Mouse (Mus musculus) telencephalon, adult 2 months (tissue): ENCODE results near the gene Gm20388.

Source experiments
- DNase-seq: peaks from one replicate; pipeline ENCODE4 v3.0.0-alpha.2; 2011; ENCODE audit warnings: low read depth, low spot score

Gm20388 gene

DNA sequence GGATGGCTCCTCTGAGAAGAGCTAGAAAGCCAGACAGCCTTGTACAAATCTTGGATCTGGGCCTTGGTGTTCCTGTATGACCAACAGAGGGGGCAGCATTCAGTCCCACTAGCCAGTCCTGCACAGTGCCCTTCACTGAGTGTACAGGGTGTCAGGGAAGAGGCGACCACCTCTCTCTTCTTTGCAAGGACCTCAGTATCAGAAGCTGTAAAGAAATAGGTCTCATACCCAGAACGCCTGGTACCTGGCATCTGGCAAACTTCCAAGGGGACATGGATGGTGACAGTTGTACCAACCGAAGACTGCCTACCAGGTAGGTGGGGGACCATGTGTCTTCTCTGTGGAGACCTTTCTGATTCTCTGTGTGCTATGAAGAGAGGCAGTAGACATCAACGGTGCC is 2369.5 kb downstream of the Gm20388 start:
- DNase-seq, result no peak

DNA sequence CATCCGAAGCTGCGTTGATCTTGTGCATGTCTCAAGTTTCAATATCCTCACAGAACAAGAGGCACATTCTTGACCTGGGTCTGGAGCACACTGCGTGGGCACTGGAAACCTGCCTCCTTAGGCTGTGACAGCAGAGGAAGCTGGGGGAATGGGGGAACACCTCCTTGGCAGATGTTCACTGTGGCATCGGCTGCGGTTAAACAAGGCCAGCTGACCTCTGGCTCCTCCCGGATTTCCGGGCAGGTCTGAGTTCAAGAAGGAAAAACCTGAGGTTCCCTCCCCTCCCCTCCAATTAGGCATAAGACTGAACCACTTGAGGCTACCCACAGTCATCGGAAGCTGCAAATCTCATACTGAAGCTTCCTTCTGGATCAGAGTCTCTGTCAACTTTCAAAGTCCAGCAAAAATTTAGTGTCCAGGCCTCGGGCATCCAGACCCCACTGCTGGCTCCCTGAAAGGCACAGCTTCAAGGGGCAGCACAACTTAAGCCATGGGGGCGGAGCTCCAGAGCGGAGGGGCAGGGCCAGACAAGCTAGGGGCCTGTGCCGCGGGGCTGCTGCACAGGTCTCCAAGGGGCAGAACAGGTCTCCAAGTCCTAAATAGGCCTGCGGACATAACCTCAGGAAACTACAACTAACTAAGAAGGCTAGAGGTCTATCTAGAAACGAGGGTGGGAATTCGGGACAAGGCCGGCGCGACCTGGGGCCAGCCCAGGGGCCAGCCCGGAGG is 2370.1 kb downstream of the Gm20388 start:
- DNase-seq, result no peak

DNA sequence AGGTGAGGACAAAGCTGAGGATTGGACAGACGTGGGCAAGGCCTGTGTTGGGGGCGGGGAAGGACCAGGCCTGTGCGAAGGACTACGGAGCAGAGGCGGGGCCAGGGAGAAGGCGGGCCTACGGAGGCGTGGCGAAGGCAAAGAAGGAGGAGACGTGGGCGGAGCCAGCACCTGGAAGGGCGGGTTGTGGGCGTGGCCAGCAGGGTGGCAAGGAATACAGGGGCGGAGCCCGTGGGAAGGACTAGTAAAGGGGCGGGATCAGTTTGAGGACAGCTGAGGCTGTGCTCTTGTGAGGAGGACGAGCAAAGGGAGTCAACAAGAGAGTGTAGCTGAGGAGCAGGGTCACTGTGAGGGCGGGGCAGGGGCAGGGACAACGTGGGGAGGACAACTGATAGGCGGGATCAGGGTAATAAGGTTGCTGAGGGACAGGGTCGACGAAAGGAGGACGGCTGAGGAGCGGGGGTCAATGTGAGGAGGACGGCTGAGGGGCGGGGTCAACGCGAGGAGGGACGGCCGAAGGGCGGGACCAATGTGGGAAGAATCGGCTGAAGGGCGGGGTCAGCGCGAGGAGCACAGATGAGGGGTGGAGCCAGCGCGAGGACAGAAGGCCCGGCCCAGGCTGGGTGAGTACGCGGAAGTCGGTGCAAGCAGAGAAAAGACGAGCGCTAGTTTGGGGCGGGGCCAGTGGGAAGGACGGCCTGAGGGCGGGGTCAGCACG is 2370.8 kb downstream of the Gm20388 start:
- DNase-seq, result peak; percentile 98

DNA sequence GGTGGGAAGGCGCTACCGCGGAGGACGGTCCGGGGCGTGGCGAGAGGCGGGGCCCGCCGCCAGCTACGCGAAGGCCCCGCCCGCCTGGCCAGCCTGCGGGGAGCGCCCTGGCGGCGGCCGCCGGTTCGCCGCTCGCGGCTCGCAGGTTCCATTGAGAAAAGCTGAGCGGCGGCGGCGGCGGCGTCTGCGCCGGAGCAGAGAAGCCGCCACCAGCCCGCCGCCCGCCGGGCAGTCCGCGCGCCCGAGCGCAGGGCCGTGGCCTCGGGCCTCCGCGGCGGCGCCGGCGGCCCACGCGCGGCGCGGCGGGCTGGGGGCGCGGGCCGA is 2371.4 kb downstream of the Gm20388 start, which contains the start of gene Zfpm1:
Gene Zfpm1 (plus strand): TSS at position 107 of the 324 bp plus-strand sequence.
- no peak for DNase-seq

DNA sequence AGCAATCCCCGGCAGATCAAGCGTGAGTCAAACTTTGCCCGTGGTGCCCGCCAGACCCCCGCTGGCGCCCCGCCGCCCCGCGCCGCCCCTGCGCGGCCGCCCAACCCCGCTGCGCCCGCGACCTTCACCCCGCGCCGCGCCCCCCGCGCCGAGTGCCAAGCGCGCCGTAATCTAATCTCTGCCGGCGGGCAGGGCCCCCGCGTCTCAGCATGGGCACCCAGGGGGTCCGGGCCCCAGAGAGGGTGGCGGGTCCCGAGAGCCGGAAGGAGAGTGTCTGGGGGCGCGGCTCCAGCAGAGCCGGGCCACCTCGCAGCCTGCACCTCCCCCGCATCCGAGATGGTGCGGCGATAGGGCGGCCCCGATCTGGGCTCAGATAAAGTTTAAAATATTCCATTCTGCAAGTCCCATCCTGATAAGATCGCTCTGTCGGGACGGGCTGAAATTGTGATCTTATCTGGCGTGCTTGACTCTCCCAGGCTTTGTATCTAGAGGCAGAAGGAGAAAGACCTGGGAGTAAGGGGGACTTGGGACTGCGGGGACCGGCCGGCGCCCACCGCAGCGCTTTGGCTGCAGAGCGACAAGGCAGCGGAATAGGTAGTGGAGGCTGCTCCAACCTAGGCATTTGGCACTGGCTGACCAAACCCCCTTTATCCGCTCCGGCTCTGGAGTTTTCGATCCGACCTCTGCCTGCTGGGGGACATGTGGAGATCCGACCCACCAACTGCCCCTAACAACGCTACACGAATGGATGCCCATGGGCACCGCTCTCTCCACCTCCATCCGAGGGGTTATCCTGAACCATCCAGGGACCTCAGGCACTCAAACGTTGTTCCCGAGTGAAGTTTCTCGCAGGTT is 2372.1 kb downstream of the Gm20388 start:
- no peak for DNase-seq

DNA sequence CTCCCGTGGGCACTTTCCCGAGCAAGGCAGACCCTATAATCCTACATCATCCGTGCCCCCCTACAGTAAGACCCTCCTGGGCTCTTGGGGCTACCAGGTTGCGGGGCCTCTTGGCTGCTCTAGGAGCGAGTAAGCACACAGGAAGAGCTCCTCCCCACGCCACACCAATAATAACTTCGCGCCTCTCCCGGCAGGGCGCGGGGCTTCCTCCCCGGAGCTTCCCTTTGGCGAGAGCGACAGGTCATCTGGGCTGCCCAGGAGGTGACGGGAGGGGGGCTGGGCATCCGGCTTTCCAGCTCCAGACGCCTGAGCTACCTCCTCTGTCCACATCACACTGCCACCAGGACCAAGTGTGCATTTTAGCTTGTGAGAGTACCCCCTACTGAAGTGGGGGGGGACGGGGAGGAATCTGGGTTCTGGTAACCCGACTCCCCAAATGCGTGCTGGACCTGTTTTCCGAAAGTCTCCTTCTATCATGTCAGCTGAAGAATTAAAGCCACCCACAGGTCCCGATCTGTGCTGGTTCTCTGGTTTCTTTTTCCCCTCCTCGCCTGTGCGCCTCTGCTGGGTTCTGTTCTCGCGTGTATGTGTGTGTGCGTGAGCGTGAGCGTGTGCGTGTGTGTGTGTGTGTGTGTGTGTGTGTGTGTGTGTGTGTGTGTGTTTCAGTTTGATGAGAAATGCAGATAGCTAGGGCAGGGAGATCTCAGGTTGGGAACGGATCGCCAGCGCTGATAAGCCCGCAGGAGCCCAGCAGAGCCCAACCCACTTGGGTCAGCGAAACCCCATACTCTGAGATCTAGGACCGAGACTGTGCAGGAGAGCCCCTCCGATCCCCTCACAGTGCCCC is 2372.9 kb downstream of the Gm20388 start:
- DNase-seq, result peak; percentile 62

DNA sequence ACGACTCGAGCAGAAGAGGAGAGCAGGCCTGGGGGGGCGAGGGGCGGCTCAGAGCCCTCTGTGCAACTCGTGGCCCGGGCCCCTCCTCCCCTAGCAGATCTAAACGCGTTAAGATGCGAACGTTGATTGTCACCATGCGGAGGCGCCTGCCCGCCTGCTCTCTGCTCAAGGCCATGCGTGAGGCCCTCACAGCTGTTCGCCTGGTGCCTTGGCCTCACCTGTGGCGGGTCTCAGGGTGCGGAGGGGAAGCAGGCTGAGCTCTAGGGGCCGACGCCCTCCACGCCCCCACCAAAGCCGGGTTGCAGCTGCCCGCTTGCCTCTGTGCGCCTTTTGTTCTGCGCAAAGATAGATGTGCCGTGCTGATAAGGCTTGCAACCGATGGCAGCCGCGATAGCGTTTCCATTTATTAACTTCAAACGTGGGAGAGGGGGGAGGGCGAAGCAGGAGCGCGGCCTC is 2373.6 kb downstream of the Gm20388 start:
- no peak for DNase-seq

DNA sequence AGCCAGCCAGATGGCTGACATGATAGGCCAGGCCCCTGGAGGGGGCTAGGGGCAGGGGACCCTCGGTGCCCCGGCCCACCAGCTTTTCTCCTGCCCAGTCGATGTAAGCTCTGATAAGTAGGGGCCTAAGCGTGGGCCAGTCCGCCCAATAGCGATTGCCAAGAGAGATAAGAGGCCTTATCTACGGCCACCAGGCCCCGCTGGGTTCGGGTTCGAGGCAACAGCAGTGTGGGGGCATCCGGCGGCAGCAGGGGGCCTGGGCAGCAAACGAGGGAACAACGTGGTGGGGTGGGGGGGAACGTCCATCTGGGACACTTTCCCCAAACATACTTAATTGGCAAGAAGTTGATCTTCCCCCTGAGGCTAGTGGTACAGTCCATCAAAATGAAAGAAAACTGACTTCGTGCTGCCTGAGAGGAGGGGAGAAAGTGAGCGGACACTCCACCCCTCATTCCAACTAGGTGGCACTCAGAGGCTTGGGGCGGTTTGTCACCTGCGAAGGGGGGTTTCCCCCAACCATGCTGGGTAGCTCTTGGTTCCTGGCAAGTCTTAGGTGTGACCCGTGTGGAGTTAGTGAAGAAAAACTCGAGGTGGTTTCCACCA is 2374.1 kb downstream of the Gm20388 start:
- DNase-seq, result no peak

DNA sequence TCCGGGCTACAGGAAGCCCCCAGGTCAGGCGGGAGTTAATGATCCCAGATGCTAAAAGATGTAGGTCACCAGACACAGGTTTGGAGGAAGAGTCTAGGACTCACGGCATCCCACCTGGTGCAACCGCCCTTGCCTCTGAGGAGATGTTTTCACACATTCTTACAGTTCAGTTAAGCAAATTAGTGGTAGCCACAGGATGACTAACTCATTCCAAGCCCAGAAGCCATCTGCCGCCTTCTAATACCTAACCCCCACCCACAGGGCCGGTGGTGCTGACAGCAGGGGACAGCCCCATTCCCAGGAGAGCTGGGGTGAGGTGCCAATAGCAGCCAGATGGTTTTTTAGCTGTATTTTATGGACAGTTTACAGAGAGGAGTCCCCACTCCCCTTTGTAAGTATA is 2375.1 kb downstream of the Gm20388 start:
- DNase-seq, result no peak

DNA sequence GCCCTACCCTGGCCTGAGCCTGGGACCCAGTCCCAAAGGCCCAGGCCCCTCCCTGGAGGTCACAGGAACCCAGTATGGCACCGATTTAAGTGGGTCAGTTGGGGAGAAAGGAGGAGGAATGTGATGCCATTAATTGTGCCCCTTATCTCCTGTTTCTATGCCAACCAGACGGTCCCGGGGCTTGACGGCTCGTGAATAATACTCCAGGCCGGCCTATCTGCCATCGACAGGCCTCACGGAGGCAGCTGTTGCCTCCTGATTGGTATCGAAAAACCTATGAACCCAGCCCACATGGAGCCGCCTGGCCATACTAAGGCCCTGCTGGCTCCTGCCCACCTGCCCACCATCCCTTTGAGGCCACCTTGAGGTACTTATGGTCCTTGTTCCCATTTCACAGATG is 2376.3 kb downstream of the Gm20388 start:
- no peak for DNase-seq

DNA sequence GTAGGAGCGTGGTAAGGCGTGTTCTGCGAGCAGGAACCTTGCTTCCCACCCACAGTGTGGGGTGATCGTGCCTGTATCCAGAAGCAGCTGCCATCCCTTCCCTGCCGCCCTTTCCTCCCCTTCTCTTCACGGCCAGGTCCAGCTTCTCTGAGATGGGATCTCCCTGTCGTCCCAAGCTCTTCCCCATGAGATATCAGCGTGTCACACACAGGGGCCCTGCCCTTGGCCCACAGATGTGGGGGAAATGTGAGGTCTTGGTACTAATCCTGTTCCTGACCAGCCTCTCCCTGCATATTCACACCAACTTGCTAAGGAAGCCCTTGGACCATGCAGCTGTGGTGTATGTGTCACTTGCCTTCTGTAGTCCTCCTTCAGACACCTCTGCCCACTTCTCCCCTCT is 2377.1 kb downstream of the Gm20388 start:
- DNase-seq, result no peak

DNA sequence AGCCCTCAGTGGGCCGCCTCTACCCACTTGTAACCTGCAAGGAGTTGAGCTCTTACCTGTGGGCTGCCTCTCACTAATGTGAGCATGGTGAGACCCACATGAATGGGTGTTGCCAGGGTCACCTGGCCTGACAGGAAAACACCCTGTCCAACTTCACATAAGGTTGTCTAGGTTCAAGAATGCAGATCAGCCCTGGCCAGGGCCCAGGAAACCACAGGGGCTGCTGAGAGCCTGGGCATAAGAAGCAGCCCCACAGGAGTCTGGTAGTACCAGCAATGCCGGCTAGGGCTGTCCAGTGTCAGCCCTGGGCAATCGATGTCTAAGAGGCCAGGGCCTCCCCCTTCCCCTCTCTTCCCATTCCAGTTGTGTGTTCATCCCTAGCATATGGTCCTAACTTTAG is 2377.7 kb downstream of the Gm20388 start:
- DNase-seq, result no peak

DNA sequence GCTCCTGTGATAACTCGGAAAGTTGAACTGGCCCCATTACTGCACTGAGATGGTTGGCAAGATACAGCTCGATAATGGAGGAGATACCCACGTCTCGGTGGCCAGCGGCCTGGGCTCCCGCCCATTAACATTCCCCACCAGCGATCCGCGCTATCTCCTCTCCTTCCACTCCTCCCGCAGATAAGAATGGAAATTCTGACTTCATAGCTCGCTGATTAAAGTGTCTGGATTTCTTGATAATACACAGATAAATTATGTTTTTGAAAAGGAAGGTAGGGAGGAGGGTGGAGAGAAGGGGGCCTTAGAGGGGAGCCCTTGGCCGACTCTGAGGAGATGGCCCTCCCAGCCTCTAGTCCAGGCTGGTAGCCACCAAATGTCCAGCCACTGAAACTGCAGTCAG is 2380.4 kb downstream of the Gm20388 start:
- no peak for DNase-seq

DNA sequence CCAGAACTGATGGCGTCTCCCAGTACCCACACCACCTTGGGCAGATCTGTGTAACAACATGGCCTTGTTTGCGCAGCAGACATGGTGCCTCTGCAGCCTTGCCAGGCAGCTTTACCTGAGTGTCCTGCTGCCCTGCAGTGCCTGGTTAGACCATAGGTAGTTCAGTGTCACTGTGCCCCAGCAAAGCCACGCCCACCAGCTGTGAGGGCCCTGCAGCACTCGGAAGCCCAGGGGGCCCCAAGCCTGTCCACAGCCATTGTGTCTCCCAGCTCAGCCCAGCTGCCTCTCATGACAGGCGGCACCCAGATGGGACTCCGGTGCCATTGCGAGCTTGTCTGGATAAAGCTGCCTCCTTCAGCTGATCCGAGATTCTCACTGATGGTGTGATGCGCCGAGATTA is 2380.9 kb downstream of the Gm20388 start:
- no peak for DNase-seq

DNA sequence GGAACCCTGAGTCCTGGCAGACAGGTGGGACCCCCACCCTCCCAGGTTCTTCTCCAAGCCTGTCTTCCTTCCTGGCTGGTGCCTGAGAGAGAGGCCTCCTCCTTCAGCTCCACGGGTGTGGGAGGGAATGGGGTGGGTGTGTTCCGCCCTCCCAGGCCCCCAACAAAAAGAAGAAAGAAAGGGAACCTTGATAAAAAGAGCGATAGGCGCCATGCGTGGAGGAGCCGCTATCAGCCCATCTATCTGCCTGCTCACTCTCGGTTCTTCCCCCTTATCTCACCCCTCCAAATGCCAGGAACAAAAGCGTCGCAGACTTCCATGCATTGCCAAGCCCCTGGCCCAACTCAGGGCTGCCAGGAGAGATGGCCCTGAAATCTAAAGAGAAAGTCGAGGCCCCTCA is 2382.8 kb downstream of the Gm20388 start:
- DNase-seq, result no peak

DNA sequence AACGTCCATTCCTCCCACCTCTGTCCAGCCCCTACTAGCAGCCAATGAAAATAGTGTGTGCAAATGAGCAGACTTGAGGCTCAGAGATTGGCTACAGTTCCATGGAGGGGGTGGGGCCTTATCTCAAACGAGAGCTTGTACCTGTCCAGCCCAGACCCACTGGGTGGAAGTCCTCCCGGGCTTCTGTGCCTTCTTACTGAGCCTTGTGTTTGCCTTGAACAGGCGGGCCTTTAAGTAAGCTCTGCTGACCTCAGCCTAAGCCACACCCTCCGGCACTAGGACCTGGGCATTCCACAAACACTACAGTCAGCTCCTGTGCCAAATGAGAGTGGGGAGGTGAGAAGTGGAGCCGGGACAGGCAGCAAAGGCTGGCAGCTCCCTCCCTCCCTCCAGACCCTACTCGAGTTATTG is 2383.6 kb downstream of the Gm20388 start:
- no peak for DNase-seq

DNA sequence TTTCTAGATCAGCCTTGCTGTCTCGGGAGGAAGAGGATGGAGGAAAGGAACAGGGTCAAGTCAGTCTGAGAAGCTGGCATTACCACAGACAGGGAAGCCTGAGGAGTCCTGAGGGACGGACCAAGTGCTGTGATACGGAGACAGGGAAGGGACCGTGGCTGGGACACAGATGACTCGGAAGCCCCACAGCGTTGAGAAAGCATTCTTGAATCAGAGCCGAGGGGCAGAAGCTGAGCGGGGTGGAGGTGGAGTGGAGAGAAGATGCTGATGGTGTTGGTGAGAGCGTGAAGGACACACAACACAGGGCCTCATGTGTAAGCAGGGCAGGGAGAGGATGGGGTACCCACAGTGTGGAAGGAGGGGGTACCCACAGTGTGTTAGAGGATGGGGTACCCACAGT is 2384.7 kb downstream of the Gm20388 start:
- no peak for DNase-seq

DNA sequence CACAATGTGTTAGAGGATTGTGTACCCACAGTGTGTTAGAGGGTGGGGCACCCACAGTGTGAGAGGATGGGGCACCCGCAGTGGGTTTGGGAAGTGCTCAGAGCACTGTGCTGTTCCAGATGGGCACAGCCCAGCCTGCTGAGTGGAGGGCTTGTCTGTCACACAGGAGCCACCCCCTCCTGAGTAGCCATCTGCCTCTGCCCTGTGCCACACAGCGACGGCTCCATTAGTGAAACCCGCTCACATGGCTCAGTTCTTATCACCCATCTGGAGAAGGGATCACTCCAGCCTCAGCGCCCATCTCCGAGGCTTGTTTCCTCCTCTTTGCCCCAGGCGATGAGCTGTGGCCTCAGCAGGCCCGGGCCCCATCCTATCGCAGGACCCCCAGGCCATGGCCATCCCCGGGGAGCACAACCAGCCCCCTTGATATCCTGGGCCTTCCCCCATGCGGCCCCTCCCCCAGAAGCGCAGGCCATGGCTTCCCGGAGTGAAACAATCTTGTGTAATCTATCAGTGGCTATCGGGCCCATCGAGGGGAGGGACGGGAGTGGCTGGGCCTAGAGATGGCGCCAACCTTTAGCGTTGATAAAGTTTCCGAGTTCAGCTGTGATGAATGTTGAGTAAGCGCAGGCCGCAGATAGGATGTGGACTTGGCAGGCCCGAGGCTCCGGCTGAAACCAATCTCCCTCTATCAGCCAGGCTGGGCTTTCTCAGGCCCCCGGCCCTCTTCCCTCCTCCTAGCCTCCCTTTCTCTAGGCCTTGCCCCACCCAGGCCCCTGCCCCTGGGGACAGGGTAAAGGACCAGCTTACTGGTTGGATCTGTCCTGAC is 2385.7 kb downstream of the Gm20388 start:
- DNase-seq, result peak; percentile 46

DNA sequence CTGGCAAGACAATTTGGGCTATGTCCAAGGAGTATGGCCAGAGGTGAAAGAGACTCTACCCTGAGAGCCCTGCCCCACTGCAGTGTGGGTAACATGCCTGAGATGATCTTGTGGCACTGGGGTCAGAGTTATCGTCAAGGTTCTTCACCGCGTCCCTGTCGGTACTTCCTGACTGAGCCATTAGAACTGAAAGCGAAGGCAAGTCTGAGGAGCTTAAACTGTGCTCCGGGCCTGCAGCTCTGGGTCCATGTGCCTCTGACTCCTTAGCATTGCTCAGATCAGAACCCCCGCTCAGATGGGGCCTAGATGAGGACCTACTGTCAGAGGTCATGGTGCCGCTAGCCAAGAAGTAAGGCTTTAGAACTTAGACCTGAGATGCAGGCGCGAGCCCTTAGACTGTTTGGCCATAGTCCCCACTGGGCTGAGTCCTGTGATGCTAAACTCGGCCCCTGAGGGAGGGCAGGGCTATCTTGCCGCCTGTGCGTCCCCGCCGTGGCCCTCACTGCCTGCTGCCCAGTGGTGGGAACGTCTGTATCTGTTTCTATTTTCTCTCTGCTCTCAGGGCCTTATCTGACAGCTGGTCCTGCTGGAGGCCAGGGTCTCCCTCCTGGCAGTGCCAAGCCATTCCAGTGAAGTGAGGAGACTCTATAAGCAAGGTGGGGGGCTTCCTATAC is 2389.1 kb downstream of the Gm20388 start:
- no peak for DNase-seq

DNA sequence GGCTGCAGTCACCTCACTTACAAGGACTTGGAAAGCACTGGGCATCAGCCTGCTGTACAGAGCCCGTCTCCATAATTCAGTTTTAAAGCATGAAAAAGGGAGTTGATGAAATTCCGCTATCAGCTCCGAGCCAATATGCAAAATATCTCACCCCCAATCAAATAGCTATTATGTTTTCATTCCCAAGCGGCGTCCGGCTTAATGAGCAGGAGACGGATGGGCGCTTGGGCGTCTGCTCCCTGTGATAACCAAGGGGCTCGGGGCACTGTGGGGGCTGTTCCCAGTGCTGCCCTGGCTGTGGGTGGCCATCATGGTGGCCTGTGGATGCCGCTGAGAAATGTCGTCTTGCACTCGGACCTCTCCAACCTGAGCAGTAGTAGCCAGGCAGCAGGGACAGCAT is 2390.4 kb downstream of the Gm20388 start:
- no peak for DNase-seq
